Mouse (Mus musculus) hindbrain, embryonic 10.5 days (tissue): ENCODE results near the gene Fam111a. TPM values are rescaled to one million over a fixed set of nuclear protein-coding genes. Genes with fewer than 3 reads are reported as not detected.

Source experiments
- DNase-seq: peaks from one replicate; pipeline ENCODE4 v3.0.0-alpha.2; 2017; ENCODE audit warnings: low spot score
- H3K27ac ChIP-seq: fragments of 300-500 bp; sonication (generic); 2 replicates; pipeline ENCODE4 v1.5.1; 2016; ENCODE audit warnings: mild to moderate bottlenecking, moderate library complexity
- H3K27me3 ChIP-seq: fragments of 300-500 bp; sonication (generic); 2 replicates; pipeline ENCODE4 v1.6.1; 2016; ENCODE audit warnings: mild to moderate bottlenecking; ENCODE audit not compliant: poor library complexity, insufficient read depth, severe bottlenecking
- H3K36me3 ChIP-seq: fragments of 300-500 bp; sonication (generic); 2 replicates; pipeline ENCODE4 v1.6.1; 2016; ENCODE audit warnings: mild to moderate bottlenecking, moderate library complexity
- H3K4me1 ChIP-seq: fragments of 300-500 bp; sonication (generic); replicated peaks from 2 replicates; pipeline ENCODE4 v1.6.1; 2016; ENCODE audit warnings: mild to moderate bottlenecking
- H3K4me3 ChIP-seq: fragments of 300-500 bp; sonication (generic); 2 replicates; pipeline ENCODE4 v1.5.1; 2016; ENCODE audit warnings: mild to moderate bottlenecking, moderate library complexity
- H3K9me3 ChIP-seq: fragments of 300-500 bp; sonication (generic); 2 replicates; pipeline ENCODE4 v1.6.1; 2016; ENCODE audit warnings: mild to moderate bottlenecking, moderate library complexity
- WGBS: fragments of 180-500 bp; shearing (Covaris S2); methylation state at CpG from one replicate; pipeline ENCODE4 v1.1.7; 2016; 5-methylcytosine and 5-hydroxymethylcytosine counted together
- polyA plus RNA-seq: library from polyadenylated mRNA; unstranded; fragments of >200 nt; fragmentation: Nextera tagmentation; extraction: Ambion mirVana; gene quantifications from 2 replicates; pipeline ENCODE4 v1.2.1, GENCODE M21; 2016

The Fam111a gene
- polyA plus RNA-seq, 1 experiment from 2014 or later: 15.3 TPM

DNA sequence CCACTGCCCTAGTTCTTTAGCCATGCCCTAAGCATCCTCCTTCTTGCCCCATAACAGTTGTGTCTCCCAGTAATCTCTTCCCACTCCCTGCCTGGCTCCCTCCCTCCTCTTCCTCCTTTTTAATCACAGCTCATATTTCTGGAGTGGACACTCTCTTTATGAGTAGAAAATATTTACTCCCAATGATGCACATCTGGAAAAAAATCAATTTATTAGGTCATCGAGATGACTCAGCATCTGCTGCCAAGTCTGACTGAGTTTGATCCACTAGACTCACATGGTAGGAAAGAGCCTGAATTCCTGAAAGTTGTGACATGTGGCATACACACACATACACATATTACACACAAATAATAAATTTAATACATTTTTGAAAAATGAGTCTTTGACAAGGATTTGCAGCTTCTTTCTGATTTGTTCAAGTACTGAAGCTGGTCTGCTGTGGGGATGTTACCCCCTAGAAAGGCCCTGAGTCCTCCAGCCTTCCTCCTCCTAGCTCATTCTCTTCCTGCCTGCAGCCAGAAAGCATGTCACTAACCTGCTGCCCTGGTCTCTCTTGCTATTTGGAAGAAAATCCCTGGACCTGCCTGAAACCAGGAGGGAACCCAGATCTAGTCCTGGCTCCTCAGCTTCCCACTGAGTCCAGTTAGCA, 27.2 kb downstream of the Fam111a start:
- H3K36me3 ChIP-seq: peaks cover 11% of the 10 kb centered on the region
- peak overlapping the region; percentile 51 for H3K4me3 ChIP-seq
- H3K9me3 ChIP-seq: no peaks in the 10 kb centered on the region
- DNase-seq: no peak
- no peaks in the 10 kb centered on the region for H3K27me3 ChIP-seq
- peaks cover 20% of the 10 kb centered on the region for H3K4me1 ChIP-seq
- H3K27ac ChIP-seq: peak overlapping the region; percentile 77
- 85% methylated on average over 1 of the region's 1 CpGs for WGBS

DNA sequence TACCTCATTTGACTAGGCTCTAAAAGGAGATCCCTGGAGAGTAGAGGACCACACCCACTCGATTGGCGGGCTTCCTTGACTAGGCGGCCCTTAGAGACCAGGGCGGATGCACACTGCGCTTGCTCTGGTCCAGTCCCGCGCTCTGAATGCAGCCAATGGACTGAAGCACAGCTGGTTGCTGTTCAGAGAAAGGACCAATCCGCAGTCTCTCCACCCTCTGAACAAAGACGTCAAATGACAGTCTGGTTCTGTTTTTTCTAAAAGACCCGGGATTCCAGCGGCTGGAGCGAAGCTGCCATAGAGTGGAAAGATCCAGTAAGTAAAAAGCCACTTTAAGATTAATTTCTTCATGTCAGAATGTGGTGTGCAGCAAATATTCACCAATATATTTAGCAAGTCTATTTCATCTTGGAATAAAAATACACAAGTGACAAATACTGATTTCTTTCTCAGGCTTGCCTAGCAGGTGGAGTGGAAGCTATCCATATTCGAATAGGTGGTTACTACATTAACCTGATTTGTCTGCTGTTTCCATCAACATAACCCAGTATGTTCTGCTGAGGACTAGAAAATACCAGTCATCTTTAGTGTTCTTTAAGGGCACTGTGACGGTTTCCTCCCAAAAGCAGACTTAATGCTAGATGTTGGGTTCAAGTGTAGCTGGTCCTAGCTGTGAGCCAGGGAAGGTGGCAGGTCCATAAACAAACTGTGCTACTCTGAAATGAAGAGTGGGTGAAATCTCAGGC, 27.9 kb downstream of the Fam111a start:
- Histone ChIP-seq H3K4me3 (peak overlapping the region; percentile 51), H3K4me1 (peaks cover 20% of the 10 kb centered on the region), H3K9me3 (no peaks in the 10 kb centered on the region), H3K36me3 (peaks cover 18% of the 10 kb centered on the region), H3K27ac (peak overlapping the region; percentile 77), H3K27me3 (no peaks in the 10 kb centered on the region)
- DNase-seq: peak; percentile 86
- 7% methylated on average over 14 of the region's 14 CpGs for WGBS

DNA sequence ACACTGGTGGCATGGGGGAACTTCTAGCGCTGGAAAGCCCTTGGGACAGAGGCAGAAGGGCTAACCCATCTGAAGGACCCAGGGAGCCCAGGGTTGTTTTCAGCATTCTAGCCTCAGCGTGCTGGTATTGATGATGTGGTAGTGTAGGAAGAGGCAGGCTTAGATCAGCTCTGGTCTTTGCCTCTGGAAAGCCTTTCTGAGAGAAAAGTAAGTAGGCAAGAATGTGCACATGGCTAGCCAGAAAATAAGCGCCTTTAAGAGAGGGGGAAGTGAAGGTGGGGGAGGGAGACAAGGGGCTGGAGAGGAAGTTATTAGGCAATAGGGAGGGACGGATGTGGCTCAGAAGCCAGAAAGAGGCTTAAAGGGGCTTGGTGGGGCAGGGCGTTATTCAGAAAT, 28.5 kb downstream of the Fam111a start:
- H3K4me3 ChIP-seq: peak overlapping the region; percentile 51
- no peaks in the 10 kb centered on the region for H3K9me3 ChIP-seq
- WGBS: 24% methylated on average over 5 of the region's 5 CpGs
- H3K4me1 ChIP-seq: peaks cover 20% of the 10 kb centered on the region
- peak overlapping the region; percentile 77 for H3K27ac ChIP-seq
- H3K27me3 ChIP-seq: no peaks in the 10 kb centered on the region
- peaks cover 24% of the 10 kb centered on the region for H3K36me3 ChIP-seq
- peak; percentile 13 for DNase-seq

DNA sequence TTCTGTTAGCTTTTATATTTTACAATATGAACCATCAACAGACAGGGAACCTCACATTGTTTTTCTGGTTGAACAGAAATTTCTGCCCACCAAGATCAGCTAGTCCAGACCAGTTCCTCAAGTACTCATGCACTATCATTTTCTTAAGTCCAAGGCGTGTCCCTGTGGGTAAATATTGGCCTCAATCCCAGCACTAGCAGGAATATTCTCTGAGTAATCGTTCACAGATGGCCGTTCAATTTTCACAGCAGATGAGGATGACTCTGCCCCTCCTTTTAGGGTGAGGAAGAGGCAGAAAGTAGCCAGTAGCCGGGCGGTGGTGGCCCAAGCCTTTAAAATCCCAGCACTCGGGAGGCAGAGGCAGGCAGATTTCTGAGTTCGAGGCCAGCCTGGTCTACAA, 29.6 kb downstream of the Fam111a start:
- H3K27ac ChIP-seq: no peak overlapping the region
- H3K4me1 ChIP-seq: peaks cover 20% of the 10 kb centered on the region
- no peaks in the 10 kb centered on the region for H3K9me3 ChIP-seq
- H3K27me3 ChIP-seq: no peaks in the 10 kb centered on the region
- peaks cover 28% of the 10 kb centered on the region for H3K36me3 ChIP-seq
- WGBS: 93% methylated on average over 7 of the region's 7 CpGs
- H3K4me3 ChIP-seq: no peak overlapping the region
- no peak for DNase-seq

DNA sequence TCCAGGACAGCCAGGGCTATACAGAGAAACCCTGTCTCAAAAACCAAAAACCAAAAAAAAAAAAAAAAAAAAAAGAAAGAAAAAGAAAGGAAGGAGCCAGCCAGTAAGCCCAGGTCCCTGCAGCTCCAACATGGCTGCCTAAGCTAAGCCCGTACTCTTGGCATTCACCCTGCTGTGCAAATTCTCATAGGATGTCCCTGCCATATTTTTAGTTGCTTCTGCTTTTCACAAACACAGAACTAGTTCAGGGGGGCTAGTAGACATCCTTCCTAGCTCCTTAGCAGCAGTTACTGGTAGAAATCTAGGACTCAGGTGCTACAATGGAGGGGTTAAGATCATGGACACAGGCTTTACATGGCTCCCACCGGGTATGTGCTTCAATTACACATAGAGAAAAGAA, 30.0 kb downstream of the Fam111a start:
- H3K4me3 ChIP-seq: no peak overlapping the region
- 87% methylated on average over 2 of the region's 2 CpGs for WGBS
- H3K9me3 ChIP-seq: no peaks in the 10 kb centered on the region
- no peaks in the 10 kb centered on the region for H3K27me3 ChIP-seq
- peaks cover 28% of the 10 kb centered on the region for H3K36me3 ChIP-seq
- H3K27ac ChIP-seq: no peak overlapping the region
- no peak for DNase-seq
- H3K4me1 ChIP-seq: peaks cover 20% of the 10 kb centered on the region

DNA sequence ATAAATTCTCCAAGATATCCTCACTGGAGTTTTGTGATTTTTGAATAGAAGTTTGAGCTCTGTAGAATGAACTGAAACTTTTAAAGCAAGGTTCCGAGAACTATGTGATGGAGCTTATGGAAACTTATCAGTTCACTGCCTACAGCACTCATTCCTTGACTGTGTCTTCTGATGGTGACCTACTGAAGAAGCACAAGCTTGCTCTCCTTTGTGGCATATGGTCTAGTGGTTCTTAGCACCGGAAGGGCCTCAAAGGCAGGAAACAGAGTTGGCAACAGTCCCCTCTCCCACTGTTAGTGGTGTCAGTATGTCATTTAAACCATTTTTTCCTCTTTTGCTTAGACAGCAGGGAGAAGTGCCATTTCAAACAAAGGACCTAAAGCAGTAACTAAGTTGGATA, 31.1 kb downstream of the Fam111a start:
- no peak overlapping the region for H3K4me3 ChIP-seq
- no peaks in the 10 kb centered on the region for H3K9me3 ChIP-seq
- H3K27me3 ChIP-seq: no peaks in the 10 kb centered on the region
- H3K4me1 ChIP-seq: peaks cover 20% of the 10 kb centered on the region
- DNase-seq: no peak
- peaks cover 28% of the 10 kb centered on the region for H3K36me3 ChIP-seq
- H3K27ac ChIP-seq: no peak overlapping the region
- 90% methylated on average over 2 of the region's 2 CpGs for WGBS

DNA sequence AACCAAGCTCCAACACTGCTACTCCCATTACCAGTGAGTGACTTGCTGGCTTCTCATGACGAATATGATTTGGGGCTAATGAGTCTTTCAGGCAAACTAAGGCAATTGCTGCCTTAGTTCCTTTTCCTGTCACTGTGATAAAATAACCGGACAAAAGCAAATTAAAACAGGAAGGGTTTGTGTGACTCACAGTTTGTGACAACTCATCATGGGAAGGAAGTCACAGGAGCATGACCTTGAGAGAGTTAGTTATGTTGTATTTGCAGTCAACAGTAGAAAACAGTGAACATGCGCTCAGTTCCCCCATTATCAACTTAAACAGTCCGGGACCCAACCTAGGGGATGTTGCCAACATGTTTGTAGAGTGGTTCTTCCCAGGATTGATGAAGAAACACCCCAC, 39.8 kb downstream of the Fam111a start:
- DNase-seq: no peak
- H3K27me3 ChIP-seq: no peaks in the 10 kb centered on the region
- H3K4me1 ChIP-seq: no peaks in the 10 kb centered on the region
- H3K27ac ChIP-seq: no peak overlapping the region
- no peaks in the 10 kb centered on the region for H3K9me3 ChIP-seq
- WGBS: 85% methylated on average over 4 of the region's 4 CpGs
- H3K36me3 ChIP-seq: peaks cover 12% of the 10 kb centered on the region; the same call in 1 of the 2 replicates
- no peak overlapping the region for H3K4me3 ChIP-seq

DNA sequence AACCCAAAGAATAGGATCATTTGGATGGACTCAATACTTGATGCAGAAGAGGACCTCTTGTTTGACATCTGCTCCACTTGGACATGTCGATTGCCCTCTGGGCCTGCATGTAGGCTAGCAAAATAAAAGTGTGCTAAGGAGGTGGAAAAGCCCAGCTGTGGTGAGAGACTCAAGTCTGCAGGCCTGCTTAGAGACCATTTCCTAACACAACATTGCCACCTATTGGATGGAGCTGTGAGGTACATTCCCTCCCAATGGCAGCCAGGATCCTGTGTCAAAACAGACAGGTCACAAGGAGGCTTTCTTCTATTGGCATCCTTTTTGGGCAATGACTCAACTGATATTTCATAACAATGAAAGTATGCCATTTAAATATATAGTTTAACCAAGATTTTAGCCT, 46.4 kb downstream of the Fam111a start:
- DNase-seq: peak; percentile 61
- 17% methylated on average over 1 of the region's 1 CpGs for WGBS
- peaks cover 7% of the 10 kb centered on the region; the same call in 1 of the 2 replicates for H3K4me1 ChIP-seq
- peaks cover 5% of the 10 kb centered on the region for H3K27me3 ChIP-seq
- no peak overlapping the region for H3K4me3 ChIP-seq
- H3K27ac ChIP-seq: no peak overlapping the region
- no peaks in the 10 kb centered on the region for H3K9me3 ChIP-seq
- H3K36me3 ChIP-seq: peaks cover 8% of the 10 kb centered on the region; the same call in 1 of the 2 replicates

DNA sequence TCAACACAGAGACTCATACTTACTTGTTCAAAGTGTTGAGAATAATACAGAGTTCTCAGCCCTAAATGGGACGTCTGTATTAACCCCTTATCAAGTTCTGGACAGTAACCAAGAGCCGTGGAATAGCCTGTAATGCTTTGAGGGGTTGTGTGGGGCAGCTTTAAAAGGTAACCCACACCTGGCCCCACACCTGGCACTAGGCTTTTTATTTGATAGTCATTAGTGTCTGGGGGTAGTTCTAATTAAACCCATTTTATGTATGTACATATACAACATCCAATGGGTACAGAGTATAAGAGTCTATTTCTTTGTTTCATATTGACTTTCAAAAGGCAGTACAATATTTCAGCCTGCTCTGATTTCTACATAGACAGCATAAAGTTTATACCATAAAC, 49.6 kb downstream of the Fam111a start:
- Histone ChIP-seq H3K36me3 (no peaks in the 10 kb centered on the region), H3K27ac (no peak overlapping the region), H3K4me1 (peaks cover 7% of the 10 kb centered on the region; the same call in 1 of the 2 replicates), H3K27me3 (peaks cover 9% of the 10 kb centered on the region), H3K4me3 (peak overlapping the region; percentile 68), H3K9me3 (no peaks in the 10 kb centered on the region)
- WGBS: 67% methylated on average over 2 of the region's 2 CpGs
- no peak for DNase-seq

DNA sequence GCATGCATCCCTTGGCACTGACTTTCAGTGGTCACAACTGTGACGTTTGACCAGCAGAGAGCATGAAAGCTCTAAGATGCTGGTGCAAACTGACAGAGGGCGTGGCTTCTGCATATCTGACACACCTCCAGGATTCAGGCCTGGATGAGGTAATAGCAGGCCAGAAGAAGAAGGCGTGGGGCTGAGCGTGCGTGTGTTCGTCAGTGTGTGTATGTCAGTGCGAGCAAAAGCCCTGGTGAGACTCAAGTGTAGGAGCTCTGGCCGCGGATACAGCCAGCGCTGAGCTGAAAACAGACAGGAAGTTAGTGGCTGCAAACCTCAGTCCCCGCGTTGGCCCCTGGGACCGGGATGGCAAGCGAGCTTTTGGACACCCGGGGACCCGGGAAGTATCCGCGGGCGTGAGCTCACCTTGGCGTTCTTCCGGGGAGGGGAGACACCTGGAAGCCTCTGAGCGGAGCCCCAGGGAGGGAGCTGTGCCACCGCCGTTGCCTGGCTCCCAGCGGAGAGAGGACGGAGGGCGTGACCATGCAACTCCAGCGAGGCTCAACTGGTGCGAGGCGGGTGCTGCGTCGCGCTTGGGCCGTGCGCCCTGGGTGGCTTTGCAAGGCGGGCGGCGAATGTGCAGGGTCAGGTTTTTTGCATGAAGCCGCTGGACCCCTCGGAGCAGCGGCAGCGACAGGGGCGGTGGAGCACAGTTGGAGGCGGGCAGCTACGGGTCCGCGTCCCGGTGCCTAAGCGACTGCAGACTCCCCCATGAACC, 50.2 kb downstream of the Fam111a start:
- Histone ChIP-seq H3K36me3 (no peaks in the 10 kb centered on the region), H3K27ac (peak overlapping the region; percentile 70), H3K4me3 (peak overlapping the region; percentile 68), H3K4me1 (peaks cover 7% of the 10 kb centered on the region; the same call in 1 of the 2 replicates), H3K9me3 (no peaks in the 10 kb centered on the region), H3K27me3 (peaks cover 9% of the 10 kb centered on the region)
- whole genome bisulfite sequencing: under 1% methylated on average over 49 of the region's 49 CpGs
- DNase-seq: peak; percentile 57

DNA sequence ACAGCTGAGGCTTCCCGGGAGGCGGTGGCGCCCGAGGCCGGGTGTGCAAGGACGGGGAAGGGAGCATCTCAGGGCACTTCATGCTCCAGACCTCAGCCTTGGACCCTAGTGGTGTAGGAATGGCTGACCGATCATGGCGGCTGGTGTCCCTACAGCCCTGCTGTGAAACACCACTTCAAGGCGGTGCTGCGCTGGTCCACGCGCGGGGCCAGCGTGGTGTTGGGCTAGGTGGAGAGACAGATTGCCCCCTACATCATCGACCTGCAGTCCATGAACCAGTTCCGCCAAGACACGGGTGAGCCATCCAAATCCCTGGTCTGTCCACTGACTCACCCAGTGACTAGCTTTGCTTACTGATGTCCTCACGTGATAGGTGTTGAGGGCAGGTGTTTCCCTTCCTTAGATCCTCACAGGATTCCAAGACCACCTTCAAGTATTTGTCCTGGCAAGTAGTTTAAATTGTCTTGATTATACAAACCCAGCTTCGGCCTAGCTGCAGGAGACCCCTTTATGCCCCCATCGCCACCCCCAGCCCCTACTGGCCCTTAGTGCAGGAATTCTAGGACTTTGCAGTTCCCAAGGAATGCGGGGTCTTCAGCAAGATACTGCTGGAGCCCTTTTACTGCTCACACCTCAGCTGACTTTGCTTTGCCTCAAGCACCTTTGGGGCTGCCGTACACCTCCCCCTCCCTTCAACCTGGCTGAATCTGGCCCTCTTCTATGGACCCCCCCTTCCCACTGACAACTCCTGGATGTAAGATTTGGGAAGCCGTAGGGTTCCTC, 50.9 kb downstream of the Fam111a start:
- peak overlapping the region; percentile 68 for H3K4me3 ChIP-seq
- peak overlapping the region; percentile 70 for H3K27ac ChIP-seq
- H3K9me3 ChIP-seq: no peaks in the 10 kb centered on the region
- peaks cover 9% of the 10 kb centered on the region for H3K27me3 ChIP-seq
- H3K4me1 ChIP-seq: peaks cover 7% of the 10 kb centered on the region; the same call in 1 of the 2 replicates
- DNase-seq: no peak
- WGBS: 20% methylated on average over 23 of the region's 23 CpGs
- no peaks in the 10 kb centered on the region for H3K36me3 ChIP-seq

DNA sequence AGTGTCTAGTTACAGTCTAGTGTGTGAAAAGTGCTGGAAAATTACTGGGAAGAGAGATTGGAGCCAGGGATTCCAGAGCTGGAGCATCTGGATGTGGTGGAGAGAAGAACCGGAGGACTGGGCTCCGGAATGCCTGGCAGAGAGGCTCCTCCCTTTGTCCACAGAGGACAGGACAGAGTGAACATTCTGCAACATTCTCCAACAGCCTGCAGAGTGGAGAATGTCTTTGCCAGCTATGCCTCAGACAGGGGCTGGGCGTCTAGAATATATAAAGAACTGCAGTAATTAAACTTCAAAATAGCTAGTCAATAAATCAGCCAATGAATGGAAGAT, 51.5 kb downstream of the Fam111a start:
- WGBS: 69% methylated on average over 3 of the region's 3 CpGs
- H3K27ac ChIP-seq: no peak overlapping the region
- H3K36me3 ChIP-seq: no peaks in the 10 kb centered on the region
- no peaks in the 10 kb centered on the region for H3K9me3 ChIP-seq
- peaks cover 9% of the 10 kb centered on the region for H3K27me3 ChIP-seq
- peaks cover 7% of the 10 kb centered on the region; the same call in 1 of the 2 replicates for H3K4me1 ChIP-seq
- no peak for DNase-seq
- H3K4me3 ChIP-seq: peak overlapping the region; percentile 68; the same call in 1 of the 2 replicates
